Mouse (Mus musculus) embryonic fibroblast, embryonic 13.5 days (primary cell): ENCODE measurements at regions not wholly inside any gene's neighbourhood (a gene's known extent, or its start where the extent isn't known, plus 50 kb on each side); places are given as distances from the start of the nearest gene placed in this dataset.

ENCODE experiments used
- CTCF ChIP-seq: IDR thresholded peaks from 2 replicates; pipeline ENCODE4 v1.5.1; 2011; ENCODE audit warnings: mild to moderate bottlenecking, control low read depth, low read length, moderate library complexity, borderline replicate concordance; ENCODE audit not compliant: insufficient read depth
- POLR2A ChIP-seq: IDR thresholded peaks from 2 replicates; pipeline ENCODE4 v1.6.1; 2011; ENCODE audit warnings: low read depth, mild to moderate bottlenecking, control low read depth, low read length, moderate library complexity

- TF ChIP-seq CTCF (no peak), POLR2A (no peak)
Measured at GRCm38 (mm10) chr3:120761681-120762080, 409.8 kb downstream of the Rwdd3 start.
